In the genomic region with DNA sequence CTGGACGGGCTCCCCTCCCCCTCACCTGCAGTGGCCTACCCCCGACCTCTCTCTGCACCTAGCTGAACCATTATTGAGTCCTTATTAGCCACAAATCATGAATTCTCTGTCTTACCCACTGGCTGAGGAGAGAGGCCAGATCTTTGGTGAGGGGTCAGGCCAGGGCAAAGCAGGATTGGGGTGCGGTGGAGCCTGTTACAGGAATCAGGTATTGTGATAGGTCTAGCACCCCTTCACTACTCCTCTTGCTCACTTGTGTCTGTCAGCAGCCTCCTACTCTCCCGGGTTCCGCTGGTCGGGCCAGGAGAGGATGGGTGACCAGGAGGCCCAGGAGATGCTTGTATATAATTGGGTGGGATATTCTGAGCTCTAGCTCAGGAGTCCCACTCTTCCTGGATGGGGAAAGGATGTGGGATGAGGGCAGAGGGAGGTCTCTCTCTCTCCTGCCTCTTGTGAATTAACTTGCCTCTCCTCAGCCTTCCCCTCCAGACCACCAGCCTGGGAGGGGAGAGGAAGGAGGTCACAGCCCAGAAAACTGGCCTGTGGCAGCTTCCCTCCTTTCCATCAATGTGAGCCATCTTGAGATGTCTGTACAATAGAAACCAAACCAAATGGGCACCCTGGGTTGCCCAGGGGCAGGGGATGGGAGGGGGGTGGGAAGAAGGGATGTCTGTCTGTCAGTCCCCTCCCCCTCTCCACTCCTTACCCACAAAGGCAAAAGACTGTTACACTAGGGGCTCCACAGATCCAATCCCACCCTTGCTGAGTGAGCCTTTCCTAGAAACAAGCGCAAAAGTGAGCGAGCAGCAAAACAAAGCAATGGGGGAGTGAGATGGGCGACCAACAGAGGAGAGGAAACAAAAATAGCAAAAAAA, we compare ENCODE assay signal across 13 mouse cellular contexts. TPM values are rescaled to one million over a fixed set of nuclear protein-coding genes. Genes with fewer than 3 reads are reported as not detected.
DNase-seq lines count a peak whose midpoint lies in the region; ATAC-seq lines count a peak whose summit lies in the region.
"Had no signal": no experiment of that assay in that cellular context is flagged by ENCODE, and none has a peak within 500 bp of the region (broad histone marks: within the 10 kb centered on the region; RNA-seq: fewer than 3 reads in every experiment).

No protein-coding gene starts in this region.

- peak overlapping the region; percentile 99 for H3K4me2 ChIP-seq in forebrain, embryonic 13.5 days
- peak overlapping the region; percentile 94; the same call in 1 of the 2 replicates for H3K4me2 ChIP-seq in limb, embryonic 13.5 days (replicated peaks)
- H3K4me2 ChIP-seq: liver, embryonic 15.5 days had no signal

- peaks cover 63% of the 10 kb centered on the region for H3K36me3 ChIP-seq in forebrain, embryonic 13.5 days (ENCODE audit: poor library complexity, severe bottlenecking)
- peaks cover 55% of the 10 kb centered on the region for H3K36me3 ChIP-seq in limb, embryonic 13.5 days
- H3K36me3 ChIP-seq: liver, embryonic 15.5 days had no signal

- 7% methylated on average over 9 of the region's 9 CpGs for WGBS in forebrain, embryonic 13.5 days
- WGBS in limb, embryonic 13.5 days, result 51% methylated on average over 9 of the region's 9 CpGs

- peak overlapping the region; percentile 100 for H3K9ac ChIP-seq in forebrain, embryonic 13.5 days
- peak overlapping the region; percentile 32; the same call in 1 of the 2 replicates for H3K9ac ChIP-seq in limb, embryonic 13.5 days
- H3K9ac ChIP-seq: liver, embryonic 15.5 days had no signal

- H3K4me3 ChIP-seq in forebrain, embryonic 13.5 days, result peak overlapping the region; percentile 97
- no peak overlapping the region; the same call in 1 of the 2 replicates for H3K4me3 ChIP-seq in limb, embryonic 13.5 days
- H3K4me3 ChIP-seq: layer of hippocampus, adult 2 months; liver, embryonic 15.5 days had no signal

- DNase-seq in testis, postnatal 10 days (ENCODE audit: low spot score), result peak; percentile 37
- DNase-seq in testis, postnatal 14 days (ENCODE audit: low spot score), result no peak
- DNase-seq in spleen, postnatal 4 days (ENCODE audit: low spot score in 2 of 2), result no peak
- DNase-seq in gastrocnemius, postnatal 10 days, result no peak
- no peak for DNase-seq in adrenal gland, postnatal 36 days
- DNase-seq: cerebellum, adult 11-12 months; heart, postnatal 36 days; thymus, postnatal 36 days had no signal

- peak overlapping the region; percentile 82 for H3K27ac ChIP-seq in forebrain, embryonic 13.5 days
- no peak overlapping the region for H3K27ac ChIP-seq in limb, embryonic 13.5 days
- H3K27ac ChIP-seq: layer of hippocampus, adult 2 months; liver, embryonic 15.5 days had no signal

- H3K9me3 ChIP-seq in forebrain, embryonic 13.5 days (replicated peaks), result no peaks in the 10 kb centered on the region
- H3K9me3 ChIP-seq in limb, embryonic 13.5 days, result no peaks in the 10 kb centered on the region
- H3K9me3 ChIP-seq: G1E; liver, embryonic 15.5 days had no signal

- peaks cover 91% of the 10 kb centered on the region for H3K4me1 ChIP-seq in forebrain, embryonic 13.5 days
- H3K4me1 ChIP-seq in limb, embryonic 13.5 days, result peaks cover 76% of the 10 kb centered on the region

- H3K27me3 ChIP-seq in forebrain, embryonic 13.5 days, result no peaks in the 10 kb centered on the region
- no peaks in the 10 kb centered on the region for H3K27me3 ChIP-seq in limb, embryonic 13.5 days

- no peak for ATAC-seq in forebrain, embryonic 13.5 days
- ATAC-seq in limb, embryonic 13.5 days (ENCODE audit: low FRiP score, low read depth), result no peak

RNA-seq across cellular contexts. Expression of a gene that starts 6.3 kb away (rescaled TPM):
- 51.5 and 52.6 TPM in 2 replicates for polyA plus RNA-seq in forebrain, embryonic 13.5 days (2015; fragmentation: Nextera tagmentation; extraction: Ambion mirVana)
- polyA plus RNA-seq in limb, embryonic 13.5 days (2015; fragmentation: Nextera tagmentation; extraction: Ambion mirVana), result 32.9 and 33.9 TPM in 2 replicates
- 1 to 10 TPM; 3.0 to 6.3 TPM for total RNA-seq in gastrocnemius, postnatal 10 days (2021)
- 1 to 10 TPM; 3.1 to 4.3 TPM for total RNA-seq in adrenal gland, postnatal 36 days (2021)

RNA-seq across cellular contexts. Expression of a gene that starts 9.6 kb away (rescaled TPM):
- not detected in 2 replicates for polyA plus RNA-seq in forebrain, embryonic 13.5 days (2015; fragmentation: Nextera tagmentation; extraction: Ambion mirVana)
- polyA plus RNA-seq in limb, embryonic 13.5 days (2015; fragmentation: Nextera tagmentation; extraction: Ambion mirVana), result 7.7 and 9.3 TPM in 2 replicates
- not detected for total RNA-seq in gastrocnemius, postnatal 10 days (2021)
- total RNA-seq in adrenal gland, postnatal 36 days (2021), result not detected
- total RNA-seq: heart, postnatal 36 days; layer of hippocampus, adult 2 months had no signal
- polyA plus RNA-seq: liver, embryonic 15.5 days had no signal

RNA-seq across cellular contexts. Expression of a gene that starts 14.4 kb away (rescaled TPM):
- 170 and 180 TPM in 2 replicates for polyA plus RNA-seq in forebrain, embryonic 13.5 days (2015; fragmentation: Nextera tagmentation; extraction: Ambion mirVana)
- 147 and 154 TPM in 2 replicates for polyA plus RNA-seq in limb, embryonic 13.5 days (2015; fragmentation: Nextera tagmentation; extraction: Ambion mirVana)
- total RNA-seq in gastrocnemius, postnatal 10 days (2021), result 10 to 100 TPM; 75.4 to 81.8 TPM
- 100 to 1,000 TPM; 142 to 148 TPM for total RNA-seq in adrenal gland, postnatal 36 days (2021)

RNA-seq across cellular contexts. Expression of a gene that starts 15.1 kb away (rescaled TPM):
- polyA plus RNA-seq in forebrain, embryonic 13.5 days (2015; fragmentation: Nextera tagmentation; extraction: Ambion mirVana), result 43.5 and 47.5 TPM in 2 replicates
- polyA plus RNA-seq in limb, embryonic 13.5 days (2015; fragmentation: Nextera tagmentation; extraction: Ambion mirVana), result 46.6 and 48.2 TPM in 2 replicates
- total RNA-seq in gastrocnemius, postnatal 10 days (2021), result 10 to 100 TPM; 45.1 to 52.2 TPM
- 10 to 100 TPM; 73.3 to 74.2 TPM for total RNA-seq in adrenal gland, postnatal 36 days (2021)

RNA-seq across cellular contexts. Expression of a gene that starts 28.8 kb away (rescaled TPM):
- polyA plus RNA-seq in forebrain, embryonic 13.5 days (2015; fragmentation: Nextera tagmentation; extraction: Ambion mirVana), result 12.1 and 15.5 TPM in 2 replicates
- 174 and 183 TPM in 2 replicates for polyA plus RNA-seq in limb, embryonic 13.5 days (2015; fragmentation: Nextera tagmentation; extraction: Ambion mirVana)
- total RNA-seq in gastrocnemius, postnatal 10 days (2021), result 100 to 1,000 TPM; 189 to 213 TPM
- 100 to 1,000 TPM; 109 to 141 TPM for total RNA-seq in adrenal gland, postnatal 36 days (2021)
